Mouse (Mus musculus): Measurements from ENCODE around the gene Tns4. TPM values are rescaled to one million over a fixed set of nuclear protein-coding genes. Genes with fewer than 3 reads are reported as not detected.

Gene Tns4
- total and polyA plus RNA-seq, 2 experiments from 2014 or later: 0.05 to 0.69 TPM

DNA sequence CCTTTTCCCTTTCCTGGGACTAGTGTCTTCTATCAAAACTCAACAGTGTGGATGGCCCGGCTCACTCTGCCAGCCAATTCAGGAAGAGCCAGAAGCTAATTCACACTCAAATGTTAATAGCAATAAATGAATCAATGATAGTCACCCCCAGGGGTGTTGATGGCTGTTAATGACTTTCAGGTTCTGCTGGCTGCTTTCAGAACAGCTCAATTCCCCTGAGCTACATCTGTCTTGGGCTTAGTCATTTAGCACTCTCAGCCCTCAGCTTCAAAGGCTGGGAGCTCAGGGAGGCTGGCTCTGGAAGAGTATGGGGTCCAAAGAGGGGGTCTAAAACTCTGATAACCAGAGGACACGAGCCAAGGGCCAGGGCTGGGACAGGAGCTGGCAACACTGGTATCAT, 40.2 kb upstream of the Tns4 start:
- no peak for DNase-seq (ENCODE audit: low spot score)
- H3K27ac ChIP-seq (ENCODE audit: low read depth): no peak overlapping the region
- H3K4me2 ChIP-seq (ENCODE audit: low read depth, low read length): no peak overlapping the region
- ATAC-seq (ENCODE audit: insufficient read depth, low read depth): no peak
- no peaks in the 10 kb centered on the region for H3K27me3 ChIP-seq (ENCODE audit: control insufficient read depth, insufficient read depth, low read length)
- no peak overlapping the region for H3K4me3 ChIP-seq (ENCODE audit: low read depth, low read length)
- no peak for TF ChIP-seq EP300 (IDR thresholded peaks at IDR 0.05; ENCODE audit: low read depth)
- no peak for TF ChIP-seq CTCF (IDR thresholded peaks at IDR 0.05; ENCODE audit: low read depth)
- WGBS: 33% methylated on average over 2 of the region's 2 CpGs
- peaks cover 32% of the 10 kb centered on the region for H3K4me1 ChIP-seq (ENCODE audit: control insufficient read depth, insufficient read depth)
- H3K9ac ChIP-seq (replicated peaks; ENCODE audit: low read depth, low read length): no peak overlapping the region
- H3K9me3 ChIP-seq (replicated peaks; ENCODE audit: control insufficient read depth, low read length): no peaks in the 10 kb centered on the region
- no peaks in the 10 kb centered on the region for H3K36me3 ChIP-seq (replicated peaks; ENCODE audit: control insufficient read depth, insufficient read depth, low read length)

DNA sequence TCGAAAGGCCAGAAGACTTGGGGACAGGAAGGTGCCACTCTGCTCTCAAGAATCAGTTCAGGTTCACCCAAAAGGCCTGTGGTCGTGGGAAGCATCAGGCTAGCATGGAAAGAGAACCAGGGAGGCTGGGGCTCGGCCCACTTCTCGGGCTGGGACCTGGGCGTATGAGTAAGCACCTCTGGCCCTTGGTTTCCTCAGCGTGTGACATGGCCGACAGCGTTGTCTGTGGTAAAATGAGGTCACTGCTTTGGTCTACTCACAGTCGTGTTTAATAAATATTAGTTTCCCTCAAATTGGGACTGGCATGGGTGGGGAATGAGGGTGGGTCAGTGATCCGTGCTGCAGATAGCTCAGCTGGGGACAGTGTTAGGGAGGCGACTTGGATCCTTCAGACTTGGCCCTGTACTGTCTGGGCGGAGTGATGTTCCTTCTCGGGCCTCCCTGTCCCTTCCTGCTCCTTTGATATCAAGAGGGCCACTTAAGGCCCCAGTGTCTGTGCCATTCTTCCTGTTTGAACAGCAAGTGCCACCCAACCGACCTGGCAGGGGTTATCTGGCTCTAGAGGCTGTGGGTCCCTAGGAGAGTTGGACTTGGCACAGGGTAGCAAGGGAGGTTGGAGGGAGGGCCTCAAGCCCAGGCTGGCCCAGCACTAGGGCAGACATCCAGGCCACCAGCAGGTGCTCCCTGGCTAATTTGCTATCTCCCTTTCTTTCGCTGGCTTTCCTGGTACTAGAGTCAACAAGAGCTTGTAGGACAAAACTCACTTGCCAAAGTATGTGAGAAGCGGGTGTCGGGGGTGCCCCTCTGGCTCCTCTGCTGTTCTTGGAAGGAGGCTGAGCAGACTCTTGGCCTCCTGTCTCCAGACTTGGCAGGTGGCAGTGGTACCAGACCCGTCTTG, 38.9 kb upstream of the Tns4 start:
- no peaks in the 10 kb centered on the region for H3K36me3 ChIP-seq (replicated peaks; ENCODE audit: control insufficient read depth, insufficient read depth, low read length)
- H3K27me3 ChIP-seq (ENCODE audit: control insufficient read depth, insufficient read depth, low read length): no peaks in the 10 kb centered on the region
- 65% methylated on average over 18 of the region's 18 CpGs for WGBS
- H3K4me2 ChIP-seq (ENCODE audit: low read depth, low read length): no peak overlapping the region
- H3K27ac ChIP-seq (ENCODE audit: low read depth): peak overlapping the region; percentile 84
- no peak overlapping the region for H3K4me3 ChIP-seq (ENCODE audit: low read depth, low read length)
- no peaks in the 10 kb centered on the region for H3K9me3 ChIP-seq (replicated peaks; ENCODE audit: control insufficient read depth, low read length)
- ATAC-seq (ENCODE audit: insufficient read depth, low read depth) (no peak), DNase-seq (ENCODE audit: low spot score) (no peak)
- H3K4me1 ChIP-seq (ENCODE audit: control insufficient read depth, insufficient read depth): peaks cover 32% of the 10 kb centered on the region
- no peak for TF ChIP-seq CTCF (IDR thresholded peaks at IDR 0.05; ENCODE audit: low read depth)
- no peak for TF ChIP-seq EP300 (IDR thresholded peaks at IDR 0.05; ENCODE audit: low read depth)
- H3K9ac ChIP-seq (replicated peaks; ENCODE audit: low read depth, low read length): no peak overlapping the region

DNA sequence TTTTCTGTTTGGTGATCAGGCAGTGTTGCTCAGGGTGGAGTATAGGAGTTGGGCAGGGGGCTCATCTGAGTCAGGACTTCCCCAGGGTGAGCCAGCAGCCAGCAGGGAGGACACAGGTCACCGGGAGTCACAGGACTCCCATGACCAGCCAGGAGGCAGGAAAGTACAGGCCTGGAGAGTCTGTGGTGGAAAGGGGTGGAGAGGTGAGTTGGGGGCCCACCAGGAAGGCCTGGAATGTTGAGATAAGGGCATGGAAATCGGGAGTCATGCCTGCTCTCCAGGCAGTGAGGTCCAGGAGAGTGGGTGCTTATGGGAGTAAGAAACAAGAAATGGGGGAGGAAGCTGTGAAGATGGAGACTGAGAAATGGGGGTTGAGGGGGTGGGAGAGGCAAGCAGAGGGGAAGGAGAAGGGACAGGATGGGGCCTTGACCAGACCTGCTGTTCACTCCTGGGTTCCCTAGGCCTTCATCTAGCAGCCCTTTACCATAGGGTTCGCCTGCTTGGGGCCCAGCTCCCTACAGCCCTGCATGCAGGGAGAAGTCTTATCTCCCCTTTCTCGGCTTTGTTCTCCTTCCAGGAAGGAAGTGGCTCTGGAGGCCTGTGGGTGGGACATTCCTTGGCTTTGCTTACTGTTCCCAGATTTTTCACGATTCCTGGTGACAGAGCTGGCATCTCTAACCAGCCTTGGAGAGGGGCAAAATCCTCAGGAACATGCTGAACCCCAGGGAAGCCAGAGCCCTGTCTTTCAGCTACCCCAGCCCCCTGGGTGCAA, 37.6 kb upstream of the Tns4 start:
- peaks cover 23% of the 10 kb centered on the region; the same call in 1 of the 2 replicates for H3K4me1 ChIP-seq (ENCODE audit: control insufficient read depth, insufficient read depth)
- peak overlapping the region; percentile 84 for H3K27ac ChIP-seq (ENCODE audit: low read depth)
- TF ChIP-seq EP300 (IDR thresholded peaks at IDR 0.05; ENCODE audit: low read depth): peak; percentile 66; the same call in 1 of the 2 replicates
- no peak for TF ChIP-seq CTCF (IDR thresholded peaks at IDR 0.05; ENCODE audit: low read depth)
- 9% methylated on average over 5 of the region's 5 CpGs for WGBS
- no peak overlapping the region for H3K4me3 ChIP-seq (ENCODE audit: low read depth, low read length)
- H3K9ac ChIP-seq (replicated peaks; ENCODE audit: low read depth, low read length): 0 out of 2 replicates have a peak overlapping the region, but pooled peaks have one; percentile 0
- H3K27me3 ChIP-seq (ENCODE audit: control insufficient read depth, insufficient read depth, low read length): no peaks in the 10 kb centered on the region
- no peaks in the 10 kb centered on the region for H3K36me3 ChIP-seq (replicated peaks; ENCODE audit: control insufficient read depth, insufficient read depth, low read length)
- no peaks in the 10 kb centered on the region for H3K9me3 ChIP-seq (replicated peaks; ENCODE audit: control insufficient read depth, low read length)
- DNase-seq (ENCODE audit: low spot score) (peak; percentile 67), ATAC-seq (ENCODE audit: insufficient read depth, low read depth) (peak; percentile 65)
- no peak overlapping the region for H3K4me2 ChIP-seq (ENCODE audit: low read depth, low read length)

DNA sequence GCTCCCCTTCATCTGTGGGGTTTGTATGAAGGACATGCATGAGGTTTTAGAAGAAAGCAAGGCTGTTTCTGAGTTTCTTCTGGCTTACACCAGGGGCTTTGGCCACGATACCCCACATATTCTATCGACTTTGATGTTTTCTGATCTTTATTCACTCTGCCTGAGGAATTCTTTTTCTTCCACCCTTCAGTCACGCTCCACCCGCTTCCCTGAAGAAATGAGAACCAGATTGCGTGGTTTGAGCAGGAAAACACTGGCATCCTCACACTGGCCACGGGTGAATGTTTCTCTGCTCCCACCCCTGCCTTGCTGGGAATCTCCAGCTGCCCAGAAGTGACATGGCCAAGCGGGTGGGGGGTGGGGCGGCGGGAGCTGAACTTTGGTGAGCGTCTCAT, 35.5 kb upstream of the Tns4 start:
- Histone ChIP-seq H3K4me1 (ENCODE audit: control insufficient read depth, insufficient read depth) (peaks cover 24% of the 10 kb centered on the region; the same call in 1 of the 2 replicates), H3K9ac (replicated peaks; ENCODE audit: low read depth, low read length) (no peak overlapping the region)

DNA sequence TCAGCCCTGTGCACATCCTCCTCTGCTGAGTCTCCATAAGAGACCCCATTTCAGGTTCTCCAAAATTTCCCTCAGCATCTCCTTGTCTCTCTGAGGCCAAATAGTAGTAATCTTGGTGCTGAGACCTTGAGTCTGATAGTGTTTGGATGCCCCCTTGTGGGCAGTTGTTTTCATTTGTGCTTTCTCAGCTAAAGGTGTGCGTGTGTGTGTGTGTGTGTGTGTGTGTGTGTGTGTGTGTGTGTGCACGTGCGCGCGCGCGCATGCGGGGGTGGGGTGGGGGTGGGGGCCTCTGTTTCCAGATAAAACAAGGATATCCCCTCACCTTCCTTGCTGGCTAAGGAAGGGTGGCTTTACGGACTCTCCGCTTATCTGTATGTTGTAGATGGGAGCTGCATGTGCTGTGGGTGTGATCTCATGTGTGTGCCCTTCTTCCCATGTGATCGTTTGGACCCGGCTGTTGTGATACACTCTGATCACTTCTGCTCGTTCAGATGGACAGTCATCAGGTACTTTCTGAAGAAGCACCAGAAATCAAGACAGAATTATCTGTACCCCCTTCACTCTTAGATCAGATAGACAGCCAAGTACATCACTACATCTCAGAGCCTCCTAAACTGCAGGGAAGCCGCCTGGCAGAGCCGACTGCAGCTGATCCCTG, 35.0 kb upstream of the Tns4 start:
- Histone ChIP-seq H3K4me1 (ENCODE audit: control insufficient read depth, insufficient read depth) (peaks cover 24% of the 10 kb centered on the region; the same call in 1 of the 2 replicates), H3K27ac (ENCODE audit: low read depth) (no peak overlapping the region), H3K4me2 (ENCODE audit: low read depth, low read length) (no peak overlapping the region), H3K36me3 (replicated peaks; ENCODE audit: control insufficient read depth, insufficient read depth, low read length) (no peaks in the 10 kb centered on the region), H3K9ac (replicated peaks; ENCODE audit: low read depth, low read length) (no peak overlapping the region), H3K27me3 (ENCODE audit: control insufficient read depth, insufficient read depth, low read length) (no peaks in the 10 kb centered on the region), H3K4me3 (ENCODE audit: low read depth, low read length) (no peak overlapping the region), H3K9me3 (replicated peaks; ENCODE audit: control insufficient read depth, low read length) (no peaks in the 10 kb centered on the region)
- 36% methylated on average over 15 of the region's 15 CpGs for WGBS
- peak; percentile 59 for TF ChIP-seq CTCF (IDR thresholded peaks at IDR 0.05; ENCODE audit: low read depth)
- no peak for TF ChIP-seq EP300 (IDR thresholded peaks at IDR 0.05; ENCODE audit: low read depth)
- DNase-seq (ENCODE audit: low spot score): no peak
- no peak for ATAC-seq (ENCODE audit: insufficient read depth, low read depth)

More for the DNA sequence above, 35.5 kb upstream of the Tns4 start:
- no peaks in the 10 kb centered on the region for H3K9me3 ChIP-seq (replicated peaks; ENCODE audit: control insufficient read depth, low read length)
- 67% methylated on average over 10 of the region's 10 CpGs for WGBS
- H3K27ac ChIP-seq (ENCODE audit: low read depth): no peak overlapping the region
- DNase-seq (ENCODE audit: low spot score) (no peak), ATAC-seq (ENCODE audit: insufficient read depth, low read depth) (no peak)
- TF ChIP-seq EP300 (IDR thresholded peaks at IDR 0.05; ENCODE audit: low read depth): no peak
- no peak for TF ChIP-seq CTCF (IDR thresholded peaks at IDR 0.05; ENCODE audit: low read depth)
- no peaks in the 10 kb centered on the region for H3K36me3 ChIP-seq (replicated peaks; ENCODE audit: control insufficient read depth, insufficient read depth, low read length)
- H3K4me3 ChIP-seq (ENCODE audit: low read depth, low read length): no peak overlapping the region
- H3K27me3 ChIP-seq (ENCODE audit: control insufficient read depth, insufficient read depth, low read length): no peaks in the 10 kb centered on the region
- H3K4me2 ChIP-seq (ENCODE audit: low read depth, low read length): no peak overlapping the region
